Comparison of ENCODE assay signal across 8 mouse cellular contexts in the genomic region with DNA sequence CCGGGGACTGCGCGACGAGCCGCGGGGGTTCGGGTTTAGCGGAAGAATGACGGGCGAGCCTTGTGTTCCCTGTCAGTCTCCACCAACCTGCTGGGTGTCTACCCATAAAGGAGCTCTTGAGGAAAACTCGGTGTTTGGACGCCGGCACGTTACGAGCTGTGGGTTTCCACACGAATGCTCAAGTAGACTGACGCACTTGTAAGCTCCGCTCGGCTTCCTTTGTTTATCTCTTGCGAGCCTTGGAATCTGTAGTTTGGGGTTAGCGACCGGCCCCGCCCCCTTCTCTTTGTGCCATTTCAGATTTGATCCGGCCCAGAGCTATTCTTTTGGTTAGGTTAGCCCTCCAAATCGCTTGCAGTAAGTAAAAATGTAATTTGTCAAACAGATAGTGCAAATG. TPM values are rescaled to one million over a fixed set of nuclear protein-coding genes. Genes with fewer than 3 reads are reported as not detected.
DNase-seq lines count a peak whose midpoint lies in the region; ATAC-seq and TF ChIP-seq lines count a peak whose summit lies in the region.

No protein-coding gene starts in this region.

- under 1% methylated on average over 25 of the region's 25 CpGs for WGBS in bone marrow, adult 2 months
- WGBS in heart, embryonic 14.5 days = under 1% methylated on average over 25 of the region's 25 CpGs

- H3K9ac ChIP-seq in heart, embryonic 14.5 days (ENCODE audit: low read length) = peak overlapping the region; percentile 88

- peak overlapping the region; percentile 79 for H3K4me3 ChIP-seq in bone marrow, adult 2 months (replicated peaks; ENCODE audit: control insufficient read depth, low read depth, low read length)
- peak overlapping the region; percentile 84 to 92 for H3K4me3 ChIP-seq in heart, embryonic 14.5 days (ENCODE audit: control insufficient read depth in 1 of 2, insufficient read depth in 1 of 2, low read depth in 1 of 2, low read length in 2 of 2)

- H3K4me1 ChIP-seq in bone marrow, adult 2 months (ENCODE audit: control insufficient read depth, insufficient read depth, low read length) = peaks cover 1% of the 10 kb centered on the region; the same call in 1 of the 2 replicates
- H3K4me1 ChIP-seq in heart, embryonic 14.5 days (ENCODE audit: control insufficient read depth in 2 of 2, insufficient read depth in 2 of 2, low read length in 2 of 2) = peaks cover 0 to 11% of the 10 kb centered on the region in 2 experiments; a peak in 2 of 4 replicates

- peak; percentile 80 for DNase-seq in retina, postnatal 1 day
- DNase-seq in retina, embryonic 14.5 days (ENCODE audit: low spot score) = no peak
- DNase-seq in liver = peak; percentile 68
- no peak for DNase-seq in cerebellum, adult 11 months
- no peak for DNase-seq in cerebellum, postnatal 36 days

- H3K27ac ChIP-seq in bone marrow, adult 2 months (ENCODE audit: control insufficient read depth, insufficient read depth, low read depth, low read length, poor library complexity) = peak overlapping the region; percentile 98
- peak overlapping the region; percentile 91 for H3K27ac ChIP-seq in heart, embryonic 14.5 days (replicated peaks in 1 of 2; ENCODE audit: control insufficient read depth in 1 of 2, insufficient read depth in 1 of 2, low read depth in 2 of 2, low read length in 2 of 2)

- no peak for TF ChIP-seq CTCF in bone marrow, adult 2 months (IDR thresholded peaks at IDR 0.05; ENCODE audit: control insufficient read depth, insufficient read depth, low read length)

- peak overlapping the region; percentile 71 for H3K4me2 ChIP-seq in heart, embryonic 14.5 days (ENCODE audit: low read length)

- TF ChIP-seq POLR2A in bone marrow, adult 2 months (IDR thresholded peaks at IDR 0.05; ENCODE audit: borderline replicate concordance, control insufficient read depth, low read depth, low read length) = no peak

- no peaks in the 10 kb centered on the region for H3K9me3 ChIP-seq in heart, embryonic 14.5 days (ENCODE audit: control insufficient read depth, low read length)

- no peaks in the 10 kb centered on the region for H3K27me3 ChIP-seq in heart, embryonic 14.5 days (ENCODE audit: control insufficient read depth, insufficient read depth, low read length)

- ATAC-seq in heart, embryonic 14.5 days (ENCODE audit: insufficient number of reproducible peaks, insufficient read depth, low FRiP score, low read depth) = peak; percentile 18
- peak; percentile 10; the same call in 1 of the 2 replicates for ATAC-seq in monocyte, adult 5-6 weeks (replicated peaks; ENCODE audit: insufficient number of reproducible peaks, low FRiP score, low TSS enrichment, poor library complexity, severe bottlenecking)

- no peaks in the 10 kb centered on the region for H3K36me3 ChIP-seq in heart, embryonic 14.5 days (ENCODE audit: control insufficient read depth, insufficient read depth, low read length)

RNA-seq across cellular contexts. Expression of a gene that starts 0.6 kb away (rescaled TPM):
- polyA plus RNA-seq in bone marrow, adult 2 months (2011; ENCODE audit: insufficient read depth, insufficient read length, low replicate concordance, missing spikeins) = 1.9 and 3.6 TPM in 2 replicates
- 10.9 and 11.2 TPM in 2 replicates for polyA plus RNA-seq in heart, embryonic 14.5 days (2014; fragmentation: Nextera tagmentation; extraction: Ambion mirVana)
- total RNA-seq in monocyte, adult 5-6 weeks (2017) = 62.7 to 80.8 TPM (median 66.0 TPM) in 3 replicates

RNA-seq across cellular contexts. Expression of a gene that starts 10.8 kb away (rescaled TPM):
- polyA plus RNA-seq in bone marrow, adult 2 months (2011; ENCODE audit: insufficient read depth, insufficient read length, low replicate concordance, missing spikeins) = 63.2 and 133 TPM in 2 replicates
- 79.1 and 80.1 TPM in 2 replicates for polyA plus RNA-seq in heart, embryonic 14.5 days (2014; fragmentation: Nextera tagmentation; extraction: Ambion mirVana)
- total RNA-seq in monocyte, adult 5-6 weeks (2017) = 65.8 to 113 TPM (median 109 TPM) in 3 replicates

Comparison
In these comparisons a context has a peak if more than half of its experiments do, and no peak if none do; other contexts are left out.
1. DNase-seq: peak in retina, postnatal 1 day (single experiment) and liver (single experiment); none in retina, embryonic 14.5 days (single experiment), cerebellum, adult 11 months (single experiment) and cerebellum, postnatal 36 days (0 of 2).